Mouse (Mus musculus) right cerebral cortex, postnatal 14 days (tissue): ENCODE measurements around the gene Hook2.

ENCODE experiments used
- DNase-seq: peaks from one replicate; pipeline ENCODE4 v3.0.0; 2022

Gene Hook2

GRCm38 (mm10) chr8:84973803-84974542 lies 16.4 kb upstream of the Hook2 start:
- DNase-seq, result no peak

GRCm38 (mm10) chr8:84974543-84975142 lies 15.8 kb upstream of the Hook2 start:
- DNase-seq, result no peak

GRCm38 (mm10) chr8:84975434-84975833 lies 15.0 kb upstream of the Hook2 start:
- peak; percentile 65 for DNase-seq

- DNase-seq, result peak; percentile 96
Observed at GRCm38 (mm10) chr8:84976031-84976762, 14.2 kb upstream of the Hook2 start.

GRCm38 (mm10) chr8:84976763-84977434 lies 13.5 kb upstream of the Hook2 start:
- no peak for DNase-seq

GRCm38 (mm10) chr8:84977435-84978247 lies 12.8 kb upstream of the Hook2 start:
- peak; percentile 70 for DNase-seq

- peak; percentile 91 for DNase-seq
Observed at GRCm38 (mm10) chr8:84978248-84978940, 12.0 kb upstream of the Hook2 start, which contains the start of gene Junb. Gene Junb (minus strand): TSS chr8:84978718.

- peak; percentile 91 for DNase-seq
Observed at GRCm38 (mm10) chr8:84979599-84980421, 10.6 kb upstream of the Hook2 start.

- DNase-seq, result peak; percentile 76
Observed at GRCm38 (mm10) chr8:84980622-84981358, 9.6 kb upstream of the Hook2 start.

- no peak for DNase-seq
Observed at GRCm38 (mm10) chr8:84981644-84982498, 8.5 kb upstream of the Hook2 start.

GRCm38 (mm10) chr8:84982499-84983011 lies 7.8 kb upstream of the Hook2 start:
- no peak for DNase-seq

- DNase-seq, result no peak
Observed at GRCm38 (mm10) chr8:84984294-84985048, 5.9 kb upstream of the Hook2 start.

GRCm38 (mm10) chr8:84985049-84985683 lies 5.2 kb upstream of the Hook2 start:
- no peak for DNase-seq

GRCm38 (mm10) chr8:84985684-84986378 lies 4.6 kb upstream of the Hook2 start:
- DNase-seq, result peak; percentile 93

GRCm38 (mm10) chr8:84986379-84986945 lies 3.9 kb upstream of the Hook2 start:
- DNase-seq, result no peak

GRCm38 (mm10) chr8:84987388-84987787 lies 3.0 kb upstream of the Hook2 start:
- DNase-seq, result no peak
